Mouse (Mus musculus): ENCODE results near the gene Ndufs6. TPM values are rescaled to one million over a fixed set of nuclear protein-coding genes. Genes with fewer than 3 reads are reported as not detected.
A peak's percentile ranks its signal among the peaks of the same experiment; 100 is the strongest.

Gene Ndufs6
- polyA plus RNA-seq, 1 experiment from 2014 or later: 392 TPM

DNA sequence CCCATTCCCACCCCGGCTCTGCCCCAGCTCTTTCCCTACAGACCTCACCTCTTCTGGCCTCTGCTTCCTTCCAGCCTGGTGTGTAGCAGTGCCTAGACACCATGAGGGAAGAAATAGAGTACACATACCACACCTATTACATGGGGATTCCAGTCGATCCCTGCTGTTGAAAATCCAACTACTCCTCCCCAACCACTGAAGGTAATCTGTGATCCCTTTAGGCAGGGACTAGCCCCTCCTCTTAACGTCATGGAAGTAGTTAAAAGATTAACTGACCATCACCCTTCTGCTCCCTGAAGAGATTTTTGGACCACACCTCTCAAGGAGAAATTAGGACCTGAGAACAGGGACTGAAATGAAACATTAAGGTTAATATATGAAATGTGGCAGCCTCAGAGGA is 18.8 kb upstream of the Ndufs6 start:
- Histone ChIP-seq H3K4me1 (ENCODE audit: control insufficient read depth, insufficient read depth, low read length) (no peaks in the 10 kb centered on the region), H3K9me3 (replicated peaks; ENCODE audit: control insufficient read depth, low read length, poor library complexity, severe bottlenecking) (no peaks in the 10 kb centered on the region), H3K27me3 (ENCODE audit: control insufficient read depth, insufficient read depth, low read depth, low read length) (no peaks in the 10 kb centered on the region), H3K4me2 (ENCODE audit: low read length) (no peak overlapping the region), H3K9ac (ENCODE audit: low read depth, low read length) (no peak overlapping the region), H3K27ac (ENCODE audit: low read length) (no peak overlapping the region), H3K36me3 (ENCODE audit: control insufficient read depth, insufficient read depth, low read length) (no peaks in the 10 kb centered on the region), H3K4me3 (ENCODE audit: low read depth, low read length) (no peak overlapping the region)
- 70% methylated on average over 3 of the region's 3 CpGs for WGBS
- no peak for ATAC-seq

DNA sequence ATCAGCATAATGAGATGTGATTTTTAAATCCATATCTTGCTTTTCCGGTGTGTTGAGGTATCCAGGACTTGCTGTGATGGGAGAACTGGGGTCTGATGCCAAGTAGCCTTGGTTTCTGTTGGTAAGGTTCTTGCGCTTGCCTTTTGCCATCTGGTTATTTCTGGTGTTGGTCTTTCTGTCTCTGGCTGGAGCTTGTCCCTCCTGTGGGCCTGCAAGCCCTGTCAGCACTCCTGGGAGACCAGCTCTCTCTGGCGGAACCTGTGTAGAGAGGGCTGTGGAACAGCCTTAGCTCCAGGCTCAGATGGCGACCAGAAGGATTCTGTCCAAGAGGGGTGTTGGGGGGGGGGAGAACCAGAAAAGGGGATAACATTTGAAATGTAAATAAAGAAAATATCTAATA is 18.4 kb upstream of the Ndufs6 start:
- Histone ChIP-seq H3K4me2 (ENCODE audit: low read length) (no peak overlapping the region), H3K27ac (ENCODE audit: low read length) (no peak overlapping the region), H3K36me3 (ENCODE audit: control insufficient read depth, insufficient read depth, low read length) (no peaks in the 10 kb centered on the region), H3K4me3 (ENCODE audit: low read depth, low read length) (no peak overlapping the region), H3K9me3 (replicated peaks; ENCODE audit: control insufficient read depth, low read length, poor library complexity, severe bottlenecking) (no peaks in the 10 kb centered on the region), H3K9ac (ENCODE audit: low read depth, low read length) (no peak overlapping the region), H3K4me1 (ENCODE audit: control insufficient read depth, insufficient read depth, low read length) (no peaks in the 10 kb centered on the region), H3K27me3 (ENCODE audit: control insufficient read depth, insufficient read depth, low read depth, low read length) (no peaks in the 10 kb centered on the region)
- WGBS: 73% methylated on average over 4 of the region's 4 CpGs
- no peak for ATAC-seq

DNA sequence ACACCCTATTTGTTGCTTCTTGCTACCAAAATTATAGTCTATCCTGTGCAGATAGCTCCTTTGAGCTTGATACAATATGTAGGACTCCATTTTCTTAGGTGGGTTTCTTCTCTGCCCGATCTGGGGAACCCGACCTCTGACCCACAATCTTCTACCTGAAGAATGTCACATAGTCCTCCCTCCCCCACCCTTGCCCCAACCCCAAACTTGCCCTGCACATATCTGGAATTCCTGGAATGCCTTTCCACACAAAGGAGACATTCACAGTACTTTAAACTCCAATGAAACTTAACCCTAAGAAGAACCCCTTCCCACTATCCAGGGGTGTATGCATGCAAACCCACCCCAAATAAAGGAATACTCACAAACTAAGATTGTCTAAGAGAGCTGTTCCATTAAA is 17.8 kb upstream of the Ndufs6 start:
- no peaks in the 10 kb centered on the region for H3K9me3 ChIP-seq (replicated peaks; ENCODE audit: control insufficient read depth, low read length, poor library complexity, severe bottlenecking)
- no peak overlapping the region for H3K4me2 ChIP-seq (ENCODE audit: low read length)
- 60% methylated on average over 2 of the region's 2 CpGs for WGBS
- ATAC-seq: no peak
- H3K4me3 ChIP-seq (ENCODE audit: low read depth, low read length): no peak overlapping the region
- H3K9ac ChIP-seq (ENCODE audit: low read depth, low read length): no peak overlapping the region
- H3K27ac ChIP-seq (ENCODE audit: low read length): no peak overlapping the region
- H3K27me3 ChIP-seq (ENCODE audit: control insufficient read depth, insufficient read depth, low read depth, low read length): no peaks in the 10 kb centered on the region
- no peaks in the 10 kb centered on the region for H3K4me1 ChIP-seq (ENCODE audit: control insufficient read depth, insufficient read depth, low read length)
- H3K36me3 ChIP-seq (ENCODE audit: control insufficient read depth, insufficient read depth, low read length): no peaks in the 10 kb centered on the region

DNA sequence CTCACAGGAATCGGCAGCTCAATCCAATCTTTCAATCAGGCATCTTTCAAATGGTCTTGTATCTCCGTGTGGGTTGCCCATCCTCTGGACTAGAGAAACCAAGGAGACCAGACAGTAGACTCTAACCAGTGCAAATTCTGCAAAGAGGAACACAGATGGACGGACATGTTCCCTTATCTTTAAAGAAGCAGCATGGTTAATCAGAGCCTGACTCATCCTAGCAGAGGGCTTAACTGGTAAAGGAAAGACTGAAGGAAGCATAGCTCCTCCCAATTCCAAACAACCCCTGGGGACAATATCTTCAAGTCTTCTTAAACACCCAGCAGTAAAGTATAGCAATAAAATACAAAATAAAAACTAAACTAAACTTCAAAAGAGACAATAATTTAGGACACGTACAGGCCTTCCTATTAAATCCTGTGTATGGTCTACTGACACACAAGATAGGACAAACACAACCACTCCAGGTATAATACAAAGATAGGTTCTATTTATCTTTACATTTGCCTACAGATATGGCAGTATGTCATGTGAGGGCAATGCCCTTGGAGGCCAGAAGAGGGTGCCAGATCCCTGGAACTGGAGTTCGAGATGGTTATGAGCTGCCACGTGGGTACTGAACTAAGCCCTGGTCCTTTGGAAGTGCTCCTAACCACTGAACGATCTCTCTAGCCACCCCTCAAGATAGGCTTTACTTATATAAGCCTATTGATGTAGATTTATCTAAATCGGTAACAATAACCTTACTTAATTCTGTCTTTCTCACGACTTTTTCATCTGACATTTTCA is 17.0 kb upstream of the Ndufs6 start:
- Histone ChIP-seq H3K4me2 (ENCODE audit: low read length) (no peak overlapping the region), H3K4me3 (ENCODE audit: low read depth, low read length) (no peak overlapping the region), H3K36me3 (ENCODE audit: control insufficient read depth, insufficient read depth, low read length) (no peaks in the 10 kb centered on the region), H3K27ac (ENCODE audit: low read length) (no peak overlapping the region), H3K4me1 (ENCODE audit: control insufficient read depth, insufficient read depth, low read length) (no peaks in the 10 kb centered on the region), H3K9me3 (replicated peaks; ENCODE audit: control insufficient read depth, low read length, poor library complexity, severe bottlenecking) (no peaks in the 10 kb centered on the region), H3K27me3 (ENCODE audit: control insufficient read depth, insufficient read depth, low read depth, low read length) (no peaks in the 10 kb centered on the region), H3K9ac (ENCODE audit: low read depth, low read length) (no peak overlapping the region)
- ATAC-seq: no peak
- WGBS: 78% methylated on average over 9 of the region's 9 CpGs

DNA sequence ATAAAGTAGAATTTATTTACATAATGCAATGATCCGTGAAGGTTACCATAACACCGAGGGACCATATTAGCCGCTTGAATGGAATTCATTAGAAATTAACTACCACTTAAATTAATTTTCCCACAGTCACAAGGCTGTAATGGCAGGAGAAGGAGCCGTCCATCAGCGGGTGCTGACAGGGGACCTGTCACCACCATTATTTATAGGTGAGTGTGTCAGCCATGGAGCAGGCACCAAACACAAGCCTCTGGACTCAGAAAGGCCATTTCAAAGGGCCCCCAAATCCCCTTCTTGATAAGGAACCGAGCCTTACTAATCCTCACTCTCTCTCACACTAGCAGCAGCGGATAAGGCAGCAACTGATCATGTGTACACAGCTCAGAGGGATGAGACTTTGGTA is 8.4 kb upstream of the Ndufs6 start:
- WGBS: 46% methylated on average over 7 of the region's 7 CpGs
- H3K4me2 ChIP-seq (ENCODE audit: low read length): no peak overlapping the region
- no peaks in the 10 kb centered on the region for H3K27me3 ChIP-seq (ENCODE audit: control insufficient read depth, insufficient read depth, low read depth, low read length)
- no peak overlapping the region for H3K4me3 ChIP-seq (ENCODE audit: low read depth, low read length)
- H3K36me3 ChIP-seq (ENCODE audit: control insufficient read depth, insufficient read depth, low read length): no peaks in the 10 kb centered on the region
- no peak overlapping the region for H3K27ac ChIP-seq (ENCODE audit: low read length)
- no peaks in the 10 kb centered on the region for H3K9me3 ChIP-seq (replicated peaks; ENCODE audit: control insufficient read depth, low read length, poor library complexity, severe bottlenecking)
- H3K9ac ChIP-seq (ENCODE audit: low read depth, low read length): no peak overlapping the region
- H3K4me1 ChIP-seq (ENCODE audit: control insufficient read depth, insufficient read depth, low read length): peaks cover 1% of the 10 kb centered on the region
- no peak for ATAC-seq

DNA sequence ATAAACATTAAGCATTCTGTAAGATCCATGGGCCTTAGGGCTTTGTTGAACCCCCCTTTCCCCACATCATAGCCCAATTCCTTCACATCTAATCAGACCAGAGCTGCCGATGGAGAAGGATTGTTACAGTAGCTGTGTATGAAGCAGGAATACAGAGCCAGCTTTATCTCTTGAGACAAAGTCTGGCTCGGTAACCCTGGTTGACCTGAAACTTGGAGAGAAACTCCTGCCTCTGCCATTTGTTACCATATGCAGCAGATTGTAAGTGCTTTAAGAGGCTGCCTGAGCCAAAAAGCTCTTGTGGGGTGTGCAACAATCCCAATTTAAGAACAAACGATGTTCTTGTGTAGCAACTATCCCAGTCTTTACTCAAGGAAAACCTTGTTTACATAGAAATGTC is 3.4 kb upstream of the Ndufs6 start:
- Histone ChIP-seq H3K4me3 (ENCODE audit: low read depth, low read length) (peak overlapping the region; percentile 64), H3K36me3 (ENCODE audit: control insufficient read depth, insufficient read depth, low read length) (no peaks in the 10 kb centered on the region), H3K27me3 (ENCODE audit: control insufficient read depth, insufficient read depth, low read depth, low read length) (no peaks in the 10 kb centered on the region), H3K9ac (ENCODE audit: low read depth, low read length) (peak overlapping the region; percentile 83), H3K4me2 (ENCODE audit: low read length) (peak overlapping the region; percentile 97), H3K9me3 (replicated peaks; ENCODE audit: control insufficient read depth, low read length, poor library complexity, severe bottlenecking) (no peaks in the 10 kb centered on the region), H3K27ac (ENCODE audit: low read length) (no peak overlapping the region), H3K4me1 (ENCODE audit: control insufficient read depth, insufficient read depth, low read length) (peaks cover 21% of the 10 kb centered on the region)
- ATAC-seq: no peak
- 76% methylated on average over 3 of the region's 3 CpGs for WGBS

DNA sequence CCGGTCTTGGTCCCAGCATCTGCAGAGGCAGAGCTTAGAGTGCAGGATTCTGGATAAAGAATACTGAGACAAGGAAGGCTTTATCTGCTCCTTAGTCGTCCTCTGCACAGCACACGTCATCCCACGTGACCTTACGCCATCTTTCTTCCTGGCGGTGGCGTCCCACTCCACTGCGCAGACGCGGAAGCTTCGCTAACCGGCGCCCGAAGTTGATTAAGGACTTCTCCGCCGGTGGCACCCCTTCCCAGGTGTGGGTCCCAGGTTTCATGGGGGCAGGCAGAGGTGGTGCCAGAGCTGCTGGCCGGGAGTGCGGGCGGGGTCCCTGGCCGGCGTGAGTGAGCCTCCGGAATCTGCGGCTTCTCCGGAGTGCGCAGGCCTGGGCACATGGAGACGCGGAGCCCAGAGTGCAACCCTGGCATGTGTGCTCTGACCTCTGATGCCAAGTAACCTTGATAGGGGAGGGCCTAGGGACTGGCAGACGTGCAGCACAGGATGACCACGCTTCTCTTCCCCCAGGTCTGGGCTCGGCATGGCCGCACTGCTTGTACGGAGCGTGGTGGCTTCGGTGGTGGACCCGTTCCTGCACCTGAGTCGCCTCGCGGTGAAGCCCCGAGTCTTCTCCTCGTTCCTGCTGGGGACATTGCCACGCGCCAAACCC is 2.6 kb upstream of the Ndufs6 start:
- Histone ChIP-seq H3K36me3 (ENCODE audit: control insufficient read depth, insufficient read depth, low read length) (0 out of 2 replicates have a peak, but pooled peaks cover 2% of the 10 kb centered on the region), H3K27me3 (ENCODE audit: control insufficient read depth, insufficient read depth, low read depth, low read length) (no peaks in the 10 kb centered on the region), H3K4me1 (ENCODE audit: control insufficient read depth, insufficient read depth, low read length) (peaks cover 21% of the 10 kb centered on the region), H3K4me2 (ENCODE audit: low read length) (peak overlapping the region; percentile 97), H3K9me3 (replicated peaks; ENCODE audit: control insufficient read depth, low read length, poor library complexity, severe bottlenecking) (no peaks in the 10 kb centered on the region), H3K27ac (ENCODE audit: low read length) (peak overlapping the region; percentile 79), H3K9ac (ENCODE audit: low read depth, low read length) (peak overlapping the region; percentile 83), H3K4me3 (ENCODE audit: low read depth, low read length) (peak overlapping the region; percentile 64)
- ATAC-seq: peak; percentile 92
- under 1% methylated on average over 42 of the region's 42 CpGs for WGBS

DNA sequence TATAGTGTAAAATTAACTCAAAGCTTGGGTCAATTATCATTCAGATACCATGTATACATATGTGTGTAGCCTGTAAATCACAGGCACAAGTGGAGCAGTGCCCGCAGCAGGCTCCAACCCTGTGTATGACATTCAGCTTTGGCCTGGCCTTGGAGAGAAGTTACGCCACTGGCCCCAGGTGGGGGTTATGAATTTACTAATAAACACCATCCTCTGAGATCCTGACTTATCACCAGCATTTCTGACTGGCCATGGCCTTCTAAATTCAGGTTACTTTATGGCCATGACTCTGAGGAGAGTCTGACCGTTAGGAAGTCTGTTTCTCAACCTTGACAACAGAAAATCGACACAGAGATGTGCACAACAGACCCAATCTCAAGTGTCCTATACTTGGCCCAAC is 4.9 kb downstream of the Ndufs6 start:
- ATAC-seq: no peak
- H3K27me3 ChIP-seq (ENCODE audit: control insufficient read depth, insufficient read depth, low read depth, low read length): no peaks in the 10 kb centered on the region
- H3K4me3 ChIP-seq (ENCODE audit: low read depth, low read length): no peak overlapping the region
- WGBS: 98% methylated on average over 4 of the region's 4 CpGs
- no peaks in the 10 kb centered on the region for H3K9me3 ChIP-seq (replicated peaks; ENCODE audit: control insufficient read depth, low read length, poor library complexity, severe bottlenecking)
- H3K4me1 ChIP-seq (ENCODE audit: control insufficient read depth, insufficient read depth, low read length): peaks cover 10% of the 10 kb centered on the region
- H3K36me3 ChIP-seq (ENCODE audit: control insufficient read depth, insufficient read depth, low read length): peaks cover 35% of the 10 kb centered on the region
- H3K27ac ChIP-seq (ENCODE audit: low read length): no peak overlapping the region
- no peak overlapping the region for H3K9ac ChIP-seq (ENCODE audit: low read depth, low read length)
- H3K4me2 ChIP-seq (ENCODE audit: low read length): no peak overlapping the region

DNA sequence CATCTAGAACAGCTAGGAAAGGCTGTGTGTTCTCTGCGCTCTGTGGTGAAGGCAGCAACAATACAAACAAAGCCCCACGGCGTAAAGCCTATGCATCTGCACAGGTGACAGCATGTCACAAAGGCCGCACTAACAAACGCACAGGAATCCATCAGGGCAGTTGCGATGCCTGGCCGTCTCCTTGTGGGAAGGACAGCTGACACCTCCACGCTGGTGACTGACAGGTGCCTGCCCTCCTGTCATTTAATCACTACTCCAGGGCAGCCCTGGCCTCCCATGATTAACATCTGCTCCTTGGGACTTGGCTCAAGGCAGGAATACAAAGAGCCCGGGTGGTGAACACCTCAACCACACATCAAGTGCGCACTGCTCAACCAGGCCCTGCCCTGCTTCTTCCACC is 5.7 kb downstream of the Ndufs6 start:
- H3K4me2 ChIP-seq (ENCODE audit: low read length): no peak overlapping the region
- H3K4me3 ChIP-seq (ENCODE audit: low read depth, low read length): no peak overlapping the region
- H3K27me3 ChIP-seq (ENCODE audit: control insufficient read depth, insufficient read depth, low read depth, low read length): no peaks in the 10 kb centered on the region
- no peak overlapping the region for H3K27ac ChIP-seq (ENCODE audit: low read length)
- ATAC-seq: no peak
- peaks cover 42% of the 10 kb centered on the region for H3K36me3 ChIP-seq (ENCODE audit: control insufficient read depth, insufficient read depth, low read length)
- WGBS: 86% methylated on average over 10 of the region's 10 CpGs
- H3K9ac ChIP-seq (ENCODE audit: low read depth, low read length): no peak overlapping the region
- no peaks in the 10 kb centered on the region; the same call in 1 of the 2 replicates for H3K9me3 ChIP-seq (replicated peaks; ENCODE audit: control insufficient read depth, low read length, poor library complexity, severe bottlenecking)
- peaks cover 8% of the 10 kb centered on the region for H3K4me1 ChIP-seq (ENCODE audit: control insufficient read depth, insufficient read depth, low read length)
